Mouse (Mus musculus): ENCODE measurements around the gene Fam19a2. TPM values are rescaled to one million over a fixed set of nuclear protein-coding genes. Genes with fewer than 3 reads are reported as not detected.

The Fam19a2 gene
- polyA plus RNA-seq, 1 experiment from 2014 or later: 1.6 TPM

GRCm38 (mm10) chr10:123789374-123789773, 525.6 kb downstream of the Fam19a2 start:
- Histone ChIP-seq H3K4me1 (no peaks in the 10 kb centered on the region), H3K36me3 (no peaks in the 10 kb centered on the region), H3K4me2 (no peak overlapping the region), H3K4me3 (no peak overlapping the region), H3K9me3 (no peaks in the 10 kb centered on the region), H3K27me3 (no peaks in the 10 kb centered on the region), H3K9ac (no peak overlapping the region), H3K27ac (no peak overlapping the region)
- ATAC-seq (ENCODE audit: borderline replicate concordance, extremely low read depth, low FRiP score, low TSS enrichment): no peak
- WGBS: 89% methylated on average over 2 of the region's 2 CpGs

Other genes with a start within 250 kb of the Fam19a2 start
- 26.8 and 28.7 TPM in 2 replicates for gene Mon2, start 187.5 kb upstream of the Fam19a2 start, polyA plus RNA-seq (2015; fragmentation: Nextera tagmentation; extraction: Ambion mirVana)
- 68.4 and 69.8 TPM in 2 replicates for gene Usp15, start 67.0 kb upstream of the Fam19a2 start, polyA plus RNA-seq (2015; fragmentation: Nextera tagmentation; extraction: Ambion mirVana)